Mouse (Mus musculus) midbrain, embryonic 12.5 days (tissue): ENCODE measurements around the gene Ap2a1. TPM values are rescaled to one million over a fixed set of nuclear protein-coding genes. Genes with fewer than 3 reads are reported as not detected.
A peak's percentile ranks its signal among the peaks of the same experiment; 100 is the strongest.

ENCODE experiments used
- ATAC-seq: fragments of 200-750 bp; cut with Nextera tagmentation; 2 replicates; pipeline ENCODE4 v1.8.0; 2017; ENCODE audit warnings: low read depth, moderate TSS enrichment, moderate library complexity; ENCODE audit not compliant: low FRiP score
- H3K27ac ChIP-seq: fragments of 300-500 bp; sonication (generic); replicated peaks from 2 replicates; pipeline ENCODE4 v1.5.1; 2016; ENCODE audit warnings: mild to moderate bottlenecking
- H3K27me3 ChIP-seq: fragments of 300-500 bp; sonication (generic); 2 replicates; pipeline ENCODE4 v1.6.1; 2016; ENCODE audit warnings: mild to moderate bottlenecking
- H3K36me3 ChIP-seq: fragments of 300-500 bp; sonication (generic); 2 replicates; pipeline ENCODE4 v1.6.1; 2016
- H3K4me1 ChIP-seq: fragments of 300-500 bp; sonication (generic); 2 replicates; pipeline ENCODE4 v1.6.1; 2016
- H3K4me2 ChIP-seq: fragments of 300-500 bp; sonication (generic); replicated peaks from 2 replicates; pipeline ENCODE4 v1.6.1; 2016; ENCODE audit warnings: mild to moderate bottlenecking, moderate library complexity
- H3K4me3 ChIP-seq: fragments of 300-500 bp; sonication (generic); 2 replicates; pipeline ENCODE4 v1.5.1; 2016; ENCODE audit warnings: mild to moderate bottlenecking
- H3K9ac ChIP-seq: fragments of 300-500 bp; sonication (generic); replicated peaks from 2 replicates; pipeline ENCODE4 v1.6.1; 2016; ENCODE audit warnings: mild to moderate bottlenecking, moderate library complexity
- H3K9me3 ChIP-seq: fragments of 300-500 bp; sonication (generic); 2 replicates; pipeline ENCODE4 v1.6.1; 2016; ENCODE audit warnings: mild to moderate bottlenecking
- WGBS: fragments of 180-500 bp; shearing (Covaris S2); methylation state at CpG from one replicate; pipeline ENCODE4 v1.1.7; 2016; 5-methylcytosine and 5-hydroxymethylcytosine counted together
- polyA plus RNA-seq: library from polyadenylated mRNA; unstranded; fragments of >200 nt; fragmentation: Nextera tagmentation; extraction: Ambion mirVana; gene quantifications from 2 replicates; pipeline ENCODE4 v1.2.1, GENCODE M21; 2016

The Ap2a1 gene
- polyA plus RNA-seq, 1 experiment from 2014 or later, result 91.0 TPM

- Histone ChIP-seq H3K4me2 (0 out of 2 replicates have a peak overlapping the region, but pooled peaks have one; percentile 89), H3K27ac (no peak overlapping the region), H3K27me3 (no peaks in the 10 kb centered on the region), H3K4me3 (no peak overlapping the region), H3K4me1 (peaks cover 59% of the 10 kb centered on the region), H3K36me3 (peaks cover 14% of the 10 kb centered on the region), H3K9ac (no peak overlapping the region), H3K9me3 (no peaks in the 10 kb centered on the region)
- ATAC-seq, result no peak
- WGBS, result 94% methylated on average over 12 of the region's 12 CpGs
Observed at GRCm38 (mm10) chr7:44851625-44852234, 77.6 kb downstream of the Ap2a1 start.

DNA sequence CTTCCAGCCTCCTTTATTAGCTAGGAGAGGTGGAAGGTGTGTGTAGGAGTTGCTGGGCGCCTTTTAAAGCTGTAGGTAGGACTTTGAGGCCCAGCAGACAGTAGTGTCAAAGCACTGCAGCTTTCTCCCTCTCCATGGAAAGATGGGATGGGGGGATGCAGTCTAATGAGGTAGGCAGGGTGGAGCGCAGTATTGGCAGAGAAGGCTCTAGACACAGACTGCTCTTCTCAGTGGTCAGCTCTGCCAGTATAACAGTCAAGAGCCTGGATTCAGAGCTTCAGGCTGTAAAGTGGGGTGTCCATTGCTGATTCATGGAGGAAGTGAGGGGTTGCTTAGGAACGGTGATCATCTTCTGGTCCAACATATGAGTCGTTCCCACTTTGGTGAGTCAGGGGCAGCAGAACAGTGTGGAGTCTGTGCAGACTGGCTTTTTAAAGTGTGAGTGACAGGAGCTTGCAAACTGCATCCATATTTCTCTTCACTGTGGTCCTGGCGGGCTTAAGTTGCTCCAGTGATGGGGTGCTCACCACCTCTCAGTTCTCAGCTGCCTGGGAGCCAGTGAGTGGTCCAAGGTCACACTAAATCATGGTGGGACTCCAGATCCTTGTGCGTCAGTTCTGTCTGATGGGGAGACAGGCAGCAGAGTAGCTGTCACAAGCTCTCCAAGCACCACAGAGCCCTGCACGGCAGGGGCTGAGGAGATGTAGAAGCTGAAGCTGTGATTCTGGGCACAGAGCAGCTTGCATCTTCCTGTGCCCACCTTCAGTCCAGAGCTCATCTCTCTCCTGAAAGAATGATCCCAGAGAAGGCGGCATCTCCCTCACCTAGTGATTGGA is 78.3 kb downstream of the Ap2a1 start:
- Histone ChIP-seq H3K27ac (peak overlapping the region; percentile 93; the same call in 1 of the 2 replicates), H3K4me1 (peaks cover 54% of the 10 kb centered on the region), H3K9ac (peak overlapping the region; percentile 67), H3K27me3 (no peaks in the 10 kb centered on the region), H3K4me3 (peak overlapping the region; percentile 78), H3K36me3 (peaks cover 22% of the 10 kb centered on the region), H3K9me3 (no peaks in the 10 kb centered on the region), H3K4me2 (peak overlapping the region; percentile 89)
- ATAC-seq, result no peak
- 81% methylated on average over 8 of the region's 8 CpGs for WGBS

Other genes starting within 250 kb of the Ap2a1 start
- not detected in 2 replicates for gene Izumo2, start 220.8 kb downstream of the Ap2a1 start, polyA plus RNA-seq
- 38.4 and 43.7 TPM in 2 replicates for gene Vrk3, start 181.1 kb downstream of the Ap2a1 start, polyA plus RNA-seq
- gene Zfp473, start 178.4 kb downstream of the Ap2a1 start, polyA plus RNA-seq, result 2.9 and 3.5 TPM in 2 replicates
- 84.9 and 93.4 TPM in 2 replicates for gene Nup62, start 113.4 kb downstream of the Ap2a1 start, polyA plus RNA-seq
- 1.4 TPM in 2 replicates for gene Il4i1, start 113.1 kb downstream of the Ap2a1 start, polyA plus RNA-seq
- 5.6 and 6.3 TPM in 2 replicates for gene Atf5, start 112.8 kb downstream of the Ap2a1 start, polyA plus RNA-seq
- 92.0 and 99.2 TPM in 2 replicates for gene Akt1s1, start 80.5 kb downstream of the Ap2a1 start, polyA plus RNA-seq
- gene Tbc1d17, start 80.4 kb downstream of the Ap2a1 start, polyA plus RNA-seq, result 97.5 and 101 TPM in 2 replicates
- gene Pnkp, start 72.4 kb downstream of the Ap2a1 start, polyA plus RNA-seq, result 36.4 and 44.0 TPM in 2 replicates
- 605 and 652 TPM in 2 replicates for gene Ptov1, start 59.7 kb downstream of the Ap2a1 start, polyA plus RNA-seq
- 177 and 180 TPM in 2 replicates for gene Med25, start 36.8 kb downstream of the Ap2a1 start, polyA plus RNA-seq
- 25.8 and 29.7 TPM in 2 replicates for gene Fuz, start 33.4 kb downstream of the Ap2a1 start, polyA plus RNA-seq
- gene Tsks, start 13.7 kb upstream of the Ap2a1 start, polyA plus RNA-seq, result 0.20 TPM in 1 of 2 replicates, not detected in the other
- 40.6 and 43.7 TPM in 2 replicates for gene Cpt1c, start 45.4 kb upstream of the Ap2a1 start, polyA plus RNA-seq
- gene Prmt1, start 57.1 kb upstream of the Ap2a1 start, polyA plus RNA-seq, result 643 and 658 TPM in 2 replicates
- gene Irf3, start 68.2 kb upstream of the Ap2a1 start, polyA plus RNA-seq, result 66.7 and 70.6 TPM in 2 replicates
- 50.5 and 54.7 TPM in 2 replicates for gene Bcl2l12, start 69.2 kb upstream of the Ap2a1 start, polyA plus RNA-seq
- gene Scaf1, start 86.9 kb upstream of the Ap2a1 start, polyA plus RNA-seq, result 48.1 and 52.4 TPM in 2 replicates
- 15.6 and 17.3 TPM in 2 replicates for gene Rras, start 88.5 kb upstream of the Ap2a1 start, polyA plus RNA-seq
- 13.7 and 14.1 TPM in 2 replicates for gene Prr12, start 123.4 kb upstream of the Ap2a1 start, polyA plus RNA-seq
- 53.6 and 54.6 TPM in 2 replicates for gene Nosip, start 132.9 kb upstream of the Ap2a1 start, polyA plus RNA-seq
- gene Prrg2, start 133.2 kb upstream of the Ap2a1 start, polyA plus RNA-seq, result 15.9 and 17.8 TPM in 2 replicates
- 106 and 151 TPM in 2 replicates for gene Rcn3, start 162.7 kb upstream of the Ap2a1 start, polyA plus RNA-seq
- 17.3 and 25.9 TPM in 2 replicates for gene Fcgrt, start 174.4 kb upstream of the Ap2a1 start, polyA plus RNA-seq
- 1,160 and 1,195 TPM in 2 replicates for gene Rps11, start 194.9 kb upstream of the Ap2a1 start, polyA plus RNA-seq
- gene Rpl13a, start 199.3 kb upstream of the Ap2a1 start, polyA plus RNA-seq, result 1,022 and 1,026 TPM in 2 replicates
- gene Gm45713, start 206.7 kb upstream of the Ap2a1 start, polyA plus RNA-seq, result 0.25 and 0.45 TPM in 2 replicates
- 0.64 and 1.2 TPM in 2 replicates for gene Flt3l, start 206.9 kb upstream of the Ap2a1 start, polyA plus RNA-seq
- 92.3 and 103 TPM in 2 replicates for gene Pih1d1, start 224.8 kb upstream of the Ap2a1 start, polyA plus RNA-seq
- gene Aldh16a1, start 225.1 kb upstream of the Ap2a1 start, polyA plus RNA-seq, result 38.0 and 39.4 TPM in 2 replicates
- gene Slc17a7, start 234.5 kb upstream of the Ap2a1 start, polyA plus RNA-seq, result 0.61 and 1.0 TPM in 2 replicates